Mouse (Mus musculus): ENCODE measurements at regions not wholly inside any gene's neighbourhood (a gene's known extent, or its start where the extent isn't known, plus 50 kb on each side); places are given as distances from the start of the nearest gene placed in this dataset.
"Not testable (repeated sequence)": the region's sequence is repeated elsewhere in the genome, so short reads cannot be mapped to it uniquely, and the experiment has no call there.

GRCm38 (mm10) chrX:159072647-159073046, 137.5 kb upstream of the Rps6ka3 start:
- no peak for DNase-seq (ENCODE audit: low read depth)

- no peak for DNase-seq (ENCODE audit: low read depth)
Measured at GRCm38 (mm10) chrX:159073533-159073932, 136.6 kb upstream of the Rps6ka3 start.

GRCm38 (mm10) chrX:159080508-159080907, 129.6 kb upstream of the Rps6ka3 start:
- DNase-seq (ENCODE audit: low read depth): no peak

DNA sequence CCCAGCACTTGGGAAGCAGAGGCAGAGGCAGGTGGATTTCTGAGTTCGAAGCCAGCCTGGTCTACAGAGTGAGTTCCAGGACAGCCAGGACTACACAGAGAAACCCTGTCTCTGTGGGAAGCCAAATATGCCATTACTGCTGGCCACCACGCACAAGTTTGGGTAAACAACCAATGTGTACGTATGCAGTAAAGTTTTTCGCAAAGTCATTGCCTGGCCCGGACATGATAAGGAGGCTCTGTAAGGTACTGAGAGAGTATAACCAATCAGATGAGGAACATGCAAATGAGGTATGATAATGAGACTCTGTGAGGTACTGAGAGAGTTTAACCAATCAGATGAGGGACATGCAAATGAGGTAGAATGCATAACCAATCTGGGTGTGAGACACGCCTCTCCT, 99.5 kb upstream of the Rps6ka3 start:
- DNase-seq (ENCODE audit: low read depth): not testable (repeated sequence)

DNA sequence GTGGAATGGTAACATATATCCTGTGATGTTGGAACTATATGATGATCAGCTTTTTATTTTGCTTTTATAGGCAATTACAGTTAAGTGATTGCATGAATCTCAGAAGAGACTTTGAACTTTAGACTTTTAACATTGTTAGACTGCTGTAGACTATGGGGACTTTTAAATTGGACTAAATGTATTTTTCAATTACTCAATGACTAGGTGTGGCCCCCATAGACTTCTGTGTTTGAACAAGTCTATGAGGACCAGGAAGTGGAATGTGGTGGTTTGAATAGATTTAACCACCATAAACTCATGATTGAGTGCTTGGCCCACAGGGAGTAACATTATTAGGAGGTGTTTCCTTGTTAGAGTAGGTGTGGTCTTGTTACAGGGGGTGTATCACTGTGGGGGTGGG, 93.9 kb upstream of the Rps6ka3 start:
- DNase-seq (ENCODE audit: low read depth): no peak

DNA sequence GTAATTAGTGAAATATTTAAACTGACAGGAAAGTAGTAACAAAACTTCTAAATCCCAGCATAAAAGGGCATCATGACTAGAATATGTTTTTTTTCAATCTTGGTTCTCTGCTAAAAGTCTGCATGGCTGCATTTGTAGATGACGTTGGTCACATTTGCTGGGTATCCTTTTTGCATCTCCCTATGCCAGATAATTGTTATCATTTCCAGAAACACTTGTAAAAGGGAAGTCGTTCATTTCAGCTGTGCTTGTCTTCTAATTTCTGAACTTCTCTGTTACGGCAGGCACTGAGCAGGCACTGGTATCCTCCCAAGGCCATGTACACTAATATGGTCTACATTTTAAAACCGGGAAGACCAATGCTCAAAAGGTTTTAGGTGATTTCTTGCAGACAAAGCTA, 69.6 kb upstream of the Rps6ka3 start:
- no peak for DNase-seq (ENCODE audit: low read depth)

DNA sequence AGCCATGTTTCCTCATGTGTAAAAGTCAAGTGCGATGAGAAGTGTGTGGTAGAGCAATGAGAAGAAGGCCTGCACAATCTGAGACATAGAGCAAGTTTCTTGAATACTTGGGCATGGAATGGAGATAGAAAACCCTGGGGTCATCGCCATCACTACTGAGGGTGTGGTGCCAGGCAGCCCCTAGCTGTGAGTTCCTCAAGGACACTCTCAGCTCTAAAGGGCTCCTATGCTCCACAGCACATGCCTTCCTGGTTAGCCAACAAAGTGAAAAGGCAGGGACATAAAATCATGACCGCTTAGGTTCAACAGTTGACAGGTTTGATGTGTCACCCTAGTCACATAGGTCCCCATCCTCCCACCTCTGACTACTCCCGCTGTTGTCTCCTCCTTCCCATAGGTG, 66.8 kb upstream of the Rps6ka3 start:
- no peak for DNase-seq (ENCODE audit: low read depth)

GRCm38 (mm10) chrX:159144674-159145073, 65.4 kb upstream of the Rps6ka3 start:
- DNase-seq (ENCODE audit: low read depth): no peak

- peak; percentile 6 for DNase-seq (ENCODE audit: low read depth)
Measured at GRCm38 (mm10) chrX:159145212-159145611, 64.9 kb upstream of the Rps6ka3 start.

- DNase-seq (ENCODE audit: low read depth): peak; percentile 17
Measured at GRCm38 (mm10) chrX:159155786-159156185, 54.3 kb upstream of the Rps6ka3 start.

GRCm38 (mm10) chrX:159156976-159157375, 53.1 kb upstream of the Rps6ka3 start:
- no peak for DNase-seq (ENCODE audit: low read depth)

DNA sequence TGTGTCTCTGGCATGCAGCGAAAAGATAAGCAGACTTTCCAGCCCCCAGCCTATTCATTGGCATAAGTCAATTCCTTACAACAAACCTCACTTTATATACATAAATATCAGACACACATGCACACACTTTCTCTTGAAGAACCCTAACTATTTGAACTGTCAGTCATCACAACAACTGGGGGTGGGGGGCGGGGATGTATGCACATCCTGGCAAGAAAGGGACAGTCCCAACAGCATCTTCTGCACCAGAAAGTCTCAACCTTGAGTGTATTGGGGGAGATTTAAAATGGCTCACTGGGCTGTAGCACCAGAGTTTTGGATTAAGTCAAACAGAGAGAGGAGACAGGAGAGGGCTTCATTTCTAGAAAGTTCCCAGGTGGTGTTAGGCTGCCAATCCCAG, 50.4 kb upstream of the Rps6ka3 start:
- no peak for DNase-seq (ENCODE audit: low read depth)

All from fibroblast of lung, adult 2 months (primary cell).